Mouse (Mus musculus): ENCODE measurements around the gene Gpr132.

GRCm38 (mm10) chr12:112840209-112841086 is 27.6 kb downstream of the Gpr132 start:
- TF ChIP-seq GATA1 (IDR thresholded peaks at IDR 0.05; ENCODE audit: borderline replicate concordance, low read length): no peak
- no peak for TF ChIP-seq CTCF (IDR thresholded peaks at IDR 0.05; ENCODE audit: low read depth, low read length)
